Mouse (Mus musculus) kidney, postnatal 0 days (tissue): ENCODE data around the gene Plekhm2. TPM values are rescaled to one million over a fixed set of nuclear protein-coding genes. Genes with fewer than 3 reads are reported as not detected.

Experiments used
- ATAC-seq: fragments of 200-750 bp; cut with Nextera tagmentation; replicated peaks from 2 replicates; pipeline ENCODE4 v1.8.0; 2017; ENCODE audit warnings: low read depth, moderate number of reproducible peaks, moderate TSS enrichment, moderate library complexity; ENCODE audit not compliant: low FRiP score
- DNase-seq: peaks from one replicate; pipeline ENCODE4 v3.0.0-alpha.2; 2016; ENCODE audit warnings: low spot score
- H3K27ac ChIP-seq: fragments of 300-500 bp; sonication (generic); 2 replicates; pipeline ENCODE4 v1.5.1; 2014; ENCODE audit warnings: mild to moderate bottlenecking
- H3K27me3 ChIP-seq: fragments of 300-500 bp; sonication (generic); 2 replicates; pipeline ENCODE4 v1.6.1; 2014; ENCODE audit warnings: low read length, mixed read lengths; ENCODE audit not compliant: insufficient read depth
- H3K36me3 ChIP-seq: fragments of 300-500 bp; sonication (generic); 2 replicates; pipeline ENCODE4 v1.6.1; 2014; ENCODE audit warnings: low read length, mixed read lengths; ENCODE audit not compliant: insufficient read depth
- H3K4me1 ChIP-seq: fragments of 300-500 bp; sonication (generic); replicated peaks from 2 replicates; pipeline ENCODE4 v1.6.1; 2014; ENCODE audit warnings: antibody characterized with exemption, low read length, mixed read lengths; ENCODE audit not compliant: insufficient read depth
- H3K4me2 ChIP-seq: fragments of 300-500 bp; sonication (generic); 2 replicates; pipeline ENCODE4 v1.6.1; 2014; ENCODE audit warnings: mild to moderate bottlenecking, low read length, moderate library complexity, mixed read lengths
- H3K4me3 ChIP-seq: fragments of 300-500 bp; sonication (generic); replicated peaks from 2 replicates; pipeline ENCODE4 v1.5.1; 2014; ENCODE audit warnings: low read depth, low read length
- H3K9ac ChIP-seq: fragments of 300-500 bp; sonication (generic); 2 replicates; pipeline ENCODE4 v1.6.1; 2014; ENCODE audit warnings: low read depth, low read length
- H3K9me3 ChIP-seq: fragments of 300-500 bp; sonication (generic); replicated peaks from 2 replicates; pipeline ENCODE4 v1.6.1; 2016; ENCODE audit warnings: low read length, inconsistent platforms, mixed read lengths
- CTCF ChIP-seq: IDR thresholded peaks from 2 replicates; pipeline ENCODE4 v1.5.1; 2016; ENCODE audit warnings: antibody characterized with exemption, low read depth, mild to moderate bottlenecking, moderate library complexity
- WGBS: fragments of 180-500 bp; shearing (Covaris S2); extraction: QIAGEN DNeasy Blood & Tissue Kit; methylation state at CpG from one replicate; pipeline ENCODE4 v1.1.7; 2014; 5-methylcytosine and 5-hydroxymethylcytosine counted together
- polyA plus RNA-seq: library from polyadenylated mRNA; unstranded; fragments of >200 nt; fragmentation: Nextera tagmentation; extraction: Ambion mirVana; gene quantifications from 2 replicates; pipeline ENCODE4 v1.2.1, GENCODE M21; 2015

Gene Plekhm2
- polyA plus RNA-seq, 1 experiment from 2014 or later: 6.2 TPM

DNA sequence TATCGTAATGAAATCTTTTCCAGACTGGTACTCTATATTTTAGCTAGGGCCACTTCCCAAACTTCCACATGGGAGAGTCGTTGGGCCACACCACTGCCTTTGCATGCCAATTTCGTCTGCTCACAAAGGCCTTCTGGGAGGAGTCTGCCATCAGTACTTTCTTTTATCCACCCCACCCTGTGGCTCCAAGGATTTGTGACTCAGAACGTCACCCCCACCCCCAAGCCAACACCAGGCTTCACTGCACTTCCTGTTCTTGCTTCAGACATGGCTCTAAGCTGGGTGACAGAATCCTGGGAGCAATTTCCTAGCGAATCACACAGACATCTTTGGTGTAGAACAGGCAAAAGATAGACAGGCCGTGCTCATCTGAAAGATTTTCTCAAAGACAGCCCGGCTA, 17.1 kb upstream of the Plekhm2 start:
- WGBS: 45% methylated on average over 7 of the region's 7 CpGs
- no peaks in the 10 kb centered on the region for H3K27me3 ChIP-seq
- no peak overlapping the region for H3K9ac ChIP-seq
- H3K4me2 ChIP-seq: no peak overlapping the region
- peaks cover 33% of the 10 kb centered on the region for H3K36me3 ChIP-seq
- no peaks in the 10 kb centered on the region for H3K9me3 ChIP-seq
- DNase-seq (no peak), ATAC-seq (no peak)
- no peak for TF ChIP-seq CTCF
- 0 out of 2 replicates have a peak, but pooled peaks cover 5% of the 10 kb centered on the region for H3K4me1 ChIP-seq
- peak overlapping the region; percentile 13; the same call in 1 of the 2 replicates for H3K27ac ChIP-seq
- no peak overlapping the region for H3K4me3 ChIP-seq

DNA sequence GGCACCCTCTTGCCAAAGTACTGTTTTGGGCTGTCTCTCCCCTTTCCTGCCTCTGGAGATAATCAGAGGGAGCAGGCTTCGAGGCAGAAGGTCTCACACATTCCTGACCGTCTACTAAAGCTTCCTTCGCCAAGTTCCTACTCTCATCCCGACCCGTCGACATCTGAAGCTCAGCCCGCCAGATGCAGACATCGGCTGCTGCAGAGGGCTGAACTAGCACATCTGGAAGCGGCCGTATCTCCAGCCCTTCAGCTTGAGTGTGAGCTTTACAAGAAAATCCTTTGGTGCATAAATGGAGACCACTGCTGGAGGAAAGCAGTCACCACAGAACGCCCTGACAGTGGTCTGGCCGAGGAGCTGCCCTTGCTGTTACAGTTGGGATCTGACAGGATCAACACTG, 16.2 kb upstream of the Plekhm2 start:
- Histone ChIP-seq H3K4me3 (no peak overlapping the region), H3K27me3 (no peaks in the 10 kb centered on the region), H3K9me3 (no peaks in the 10 kb centered on the region), H3K4me1 (0 out of 2 replicates have a peak, but pooled peaks cover 5% of the 10 kb centered on the region), H3K4me2 (no peak overlapping the region), H3K9ac (no peak overlapping the region), H3K27ac (no peak overlapping the region), H3K36me3 (peaks cover 28% of the 10 kb centered on the region)
- ATAC-seq (no peak), DNase-seq (no peak)
- no peak for TF ChIP-seq CTCF
- WGBS: 45% methylated on average over 12 of the region's 12 CpGs

DNA sequence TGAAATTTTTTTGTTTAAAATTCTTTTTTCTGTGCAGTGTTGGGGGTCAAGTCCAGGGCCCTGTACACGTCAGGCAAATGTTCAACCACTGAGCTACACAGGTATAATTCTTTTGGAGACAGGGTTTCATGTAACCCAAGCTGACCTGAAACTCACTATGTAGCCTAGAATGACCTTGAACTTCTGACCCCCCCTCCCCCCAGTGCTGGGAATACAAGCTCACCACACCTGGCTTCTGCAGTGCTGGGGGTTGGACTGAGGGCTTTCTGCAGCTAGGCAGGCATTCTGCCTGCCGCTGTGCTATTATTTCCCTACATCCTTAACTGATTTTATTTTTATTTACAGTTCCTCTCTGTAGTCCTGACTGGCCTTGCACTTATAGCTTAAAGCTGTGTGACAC, 14.3 kb upstream of the Plekhm2 start:
- TF ChIP-seq CTCF: no peak
- ATAC-seq: no peak
- H3K27ac ChIP-seq: no peak overlapping the region

GRCm38 (mm10) chr4:141676462-141676979, 11.8 kb upstream of the Plekhm2 start:
- WGBS: 78% methylated on average over 5 of the region's 5 CpGs
- Histone ChIP-seq H3K4me1 (no peaks in the 10 kb centered on the region), H3K27ac (no peak overlapping the region), H3K4me2 (no peak overlapping the region), H3K36me3 (no peaks in the 10 kb centered on the region), H3K9ac (no peak overlapping the region), H3K9me3 (no peaks in the 10 kb centered on the region), H3K4me3 (no peak overlapping the region), H3K27me3 (no peaks in the 10 kb centered on the region)
- no peak for DNase-seq
- no peak for ATAC-seq
- no peak for TF ChIP-seq CTCF

More for the DNA sequence above, 14.3 kb upstream of the Plekhm2 start:
- no peak for DNase-seq
- H3K4me3 ChIP-seq: no peak overlapping the region
- H3K36me3 ChIP-seq: peaks cover 10% of the 10 kb centered on the region
- no peak overlapping the region for H3K4me2 ChIP-seq
- H3K9me3 ChIP-seq: no peaks in the 10 kb centered on the region
- no peaks in the 10 kb centered on the region for H3K27me3 ChIP-seq
- 78% methylated on average over 2 of the region's 2 CpGs for WGBS
- no peak overlapping the region for H3K9ac ChIP-seq
- H3K4me1 ChIP-seq: 0 out of 2 replicates have a peak, but pooled peaks cover 5% of the 10 kb centered on the region

GRCm38 (mm10) chr4:141672325-141672724, 7.6 kb upstream of the Plekhm2 start:
- 83% methylated on average over 13 of the region's 13 CpGs for WGBS
- no peaks in the 10 kb centered on the region for H3K27me3 ChIP-seq
- ATAC-seq: no peak
- H3K27ac ChIP-seq: no peak overlapping the region
- no peak for TF ChIP-seq CTCF
- H3K36me3 ChIP-seq: no peaks in the 10 kb centered on the region
- H3K9ac ChIP-seq: no peak overlapping the region
- no peaks in the 10 kb centered on the region for H3K9me3 ChIP-seq
- DNase-seq: no peak
- H3K4me3 ChIP-seq: no peak overlapping the region
- no peaks in the 10 kb centered on the region for H3K4me1 ChIP-seq
- no peak overlapping the region for H3K4me2 ChIP-seq

GRCm38 (mm10) chr4:141671389-141671788, 6.7 kb upstream of the Plekhm2 start:
- H3K4me2 ChIP-seq: no peak overlapping the region
- no peaks in the 10 kb centered on the region for H3K4me1 ChIP-seq
- H3K27ac ChIP-seq: no peak overlapping the region
- ATAC-seq (no peak), DNase-seq (no peak)
- H3K27me3 ChIP-seq: no peaks in the 10 kb centered on the region
- H3K4me3 ChIP-seq: no peak overlapping the region
- H3K9me3 ChIP-seq: no peaks in the 10 kb centered on the region
- TF ChIP-seq CTCF: no peak
- 66% methylated on average over 4 of the region's 4 CpGs for WGBS
- H3K36me3 ChIP-seq: no peaks in the 10 kb centered on the region
- no peak overlapping the region for H3K9ac ChIP-seq
